Mouse (Mus musculus) forebrain, embryonic 16.5 days (tissue): ENCODE data around the gene Defb45. TPM values are rescaled to one million over a fixed set of nuclear protein-coding genes. Genes with fewer than 3 reads are reported as not detected.

ENCODE experiments used
- ATAC-seq: fragments of 200-750 bp; cut with Nextera tagmentation; 2 replicates; pipeline ENCODE4 v1.8.0; 2017; ENCODE audit warnings: mild to moderate bottlenecking, moderate library complexity
- H3K27ac ChIP-seq: fragments of 300-500 bp; sonication (generic); 2 replicates; pipeline ENCODE4 v1.5.1; 2014; ENCODE audit warnings: low read length, control low read depth
- H3K27me3 ChIP-seq: fragments of 300-500 bp; sonication (generic); replicated peaks from 2 replicates; pipeline ENCODE4 v1.6.1; 2014; ENCODE audit warnings: low read length; ENCODE audit not compliant: control insufficient read depth, insufficient read depth
- H3K36me3 ChIP-seq: fragments of 300-500 bp; sonication (generic); 2 replicates; pipeline ENCODE4 v1.6.1; 2014; ENCODE audit not compliant: control insufficient read depth, insufficient read depth
- H3K4me1 ChIP-seq: fragments of 300-500 bp; sonication (generic); replicated peaks from 2 replicates; pipeline ENCODE4 v1.6.1; 2014; ENCODE audit warnings: low read length; ENCODE audit not compliant: control insufficient read depth, insufficient read depth
- H3K4me2 ChIP-seq: fragments of 300-500 bp; sonication (generic); 2 replicates; pipeline ENCODE4 v1.6.1; 2014; ENCODE audit warnings: mild to moderate bottlenecking, low read length, control low read depth
- H3K4me3 ChIP-seq: fragments of 300-500 bp; sonication (generic); replicated peaks from 2 replicates; pipeline ENCODE4 v1.5.1; 2014; ENCODE audit warnings: mild to moderate bottlenecking, low read length, control low read depth
- H3K9ac ChIP-seq: fragments of 300-500 bp; sonication (generic); replicated peaks from 2 replicates; pipeline ENCODE4 v1.6.1; 2014; ENCODE audit warnings: low read depth, low read length, control low read depth
- H3K9me3 ChIP-seq: fragments of 300-500 bp; sonication (generic); 2 replicates; pipeline ENCODE4 v1.6.1; 2016; ENCODE audit warnings: low read length; ENCODE audit not compliant: control insufficient read depth
- WGBS: fragments of 180-500 bp; shearing (Covaris S2); extraction: QIAGEN DNeasy Blood & Tissue Kit; methylation state at CpG from one replicate; pipeline ENCODE4 v1.1.7; 2014; 5-methylcytosine and 5-hydroxymethylcytosine counted together
- polyA plus RNA-seq: library from polyadenylated mRNA; unstranded; fragments of >200 nt; fragmentation: Nextera tagmentation; extraction: Ambion mirVana; gene quantifications from 2 replicates; pipeline ENCODE4 v1.2.1, GENCODE M21; 2015

The Defb45 gene
- polyA plus RNA-seq, 1 experiment from 2014 or later = not detected

GRCm38 (mm10) chr2:152588450-152588849 lies 10.7 kb downstream of the Defb45 start:
- H3K27me3 ChIP-seq = no peaks in the 10 kb centered on the region
- no peaks in the 10 kb centered on the region for H3K36me3 ChIP-seq
- H3K4me2 ChIP-seq = no peak overlapping the region
- WGBS = 28% methylated on average over 2 of the region's 2 CpGs
- no peaks in the 10 kb centered on the region for H3K4me1 ChIP-seq
- no peak for ATAC-seq
- no peaks in the 10 kb centered on the region for H3K9me3 ChIP-seq
- no peak overlapping the region for H3K9ac ChIP-seq
- H3K4me3 ChIP-seq = no peak overlapping the region
- H3K27ac ChIP-seq = no peak overlapping the region

- no peaks in the 10 kb centered on the region for H3K27me3 ChIP-seq
- H3K9ac ChIP-seq = no peak overlapping the region
- H3K36me3 ChIP-seq = no peaks in the 10 kb centered on the region
- no peak overlapping the region for H3K4me3 ChIP-seq
- H3K27ac ChIP-seq = no peak overlapping the region
- H3K9me3 ChIP-seq = no peaks in the 10 kb centered on the region
- 81% methylated on average over 4 of the region's 4 CpGs for WGBS
- no peak overlapping the region for H3K4me2 ChIP-seq
- ATAC-seq = no peak
- no peaks in the 10 kb centered on the region for H3K4me1 ChIP-seq
Observed at GRCm38 (mm10) chr2:152586926-152587560, 12.2 kb downstream of the Defb45 start.

- H3K9ac ChIP-seq = no peak overlapping the region
- 91% methylated on average over 11 of the region's 11 CpGs for WGBS
- no peaks in the 10 kb centered on the region for H3K9me3 ChIP-seq
- ATAC-seq = no peak
- H3K27me3 ChIP-seq = no peaks in the 10 kb centered on the region
- H3K4me1 ChIP-seq = no peaks in the 10 kb centered on the region
- no peaks in the 10 kb centered on the region for H3K36me3 ChIP-seq
- H3K27ac ChIP-seq = no peak overlapping the region
- no peak overlapping the region for H3K4me3 ChIP-seq
- no peak overlapping the region for H3K4me2 ChIP-seq
Observed at GRCm38 (mm10) chr2:152580612-152581011, 18.6 kb downstream of the Defb45 start.

GRCm38 (mm10) chr2:152580107-152580506 lies 19.1 kb downstream of the Defb45 start, which contains the start of gene Defb19:
Defb19 (minus strand) TSS chr2:152580312.
- H3K27ac ChIP-seq = no peak within 1 kb of the TSS
- 79% methylated on average over 7 of the region's 7 CpGs for WGBS
- no peaks in the 10 kb centered on the region for H3K9me3 ChIP-seq
- no peak within 1 kb of the TSS for H3K4me3 ChIP-seq
- ATAC-seq = no peak
- H3K4me2 ChIP-seq = no peak within 1 kb of the TSS
- H3K4me1 ChIP-seq = no peaks in the 10 kb centered on the region
- H3K9ac ChIP-seq = no peak within 1 kb of the TSS
- no peaks in the 10 kb centered on the region for H3K27me3 ChIP-seq
- H3K36me3 ChIP-seq = no peaks in the 10 kb centered on the region

- 88% methylated on average over 8 of the region's 8 CpGs for WGBS
- no peak for ATAC-seq
- Histone ChIP-seq H3K4me2 (no peak overlapping the region), H3K9ac (no peak overlapping the region), H3K4me3 (no peak overlapping the region), H3K27me3 (no peaks in the 10 kb centered on the region), H3K4me1 (no peaks in the 10 kb centered on the region), H3K9me3 (no peaks in the 10 kb centered on the region), H3K27ac (no peak overlapping the region), H3K36me3 (no peaks in the 10 kb centered on the region)
Observed at GRCm38 (mm10) chr2:152573484-152573883, 25.7 kb downstream of the Defb45 start.

- Histone ChIP-seq H3K4me1 (no peaks in the 10 kb centered on the region), H3K4me3 (no peak within 1 kb of the TSS), H3K27me3 (no peaks in the 10 kb centered on the region), H3K9ac (no peak within 1 kb of the TSS), H3K27ac (no peak within 1 kb of the TSS), H3K4me2 (no peak within 1 kb of the TSS), H3K36me3 (no peaks in the 10 kb centered on the region), H3K9me3 (no peaks in the 10 kb centered on the region)
- 64% methylated on average over 11 of the region's 11 CpGs for WGBS
- ATAC-seq = no peak
Observed at GRCm38 (mm10) chr2:152572114-152572794, 26.9 kb downstream of the Defb45 start, which contains the start of gene Defb21. Defb21 (plus strand) TSS chr2:152572744.

- no peak overlapping the region for H3K9ac ChIP-seq
- H3K27ac ChIP-seq = no peak overlapping the region
- no peaks in the 10 kb centered on the region for H3K9me3 ChIP-seq
- H3K4me3 ChIP-seq = no peak overlapping the region
- no peaks in the 10 kb centered on the region for H3K4me1 ChIP-seq
- 82% methylated on average over 6 of the region's 6 CpGs for WGBS
- ATAC-seq = no peak
- no peaks in the 10 kb centered on the region for H3K27me3 ChIP-seq
- H3K36me3 ChIP-seq = no peaks in the 10 kb centered on the region
- no peak overlapping the region for H3K4me2 ChIP-seq
Observed at GRCm38 (mm10) chr2:152570313-152570712, 28.9 kb downstream of the Defb45 start.

GRCm38 (mm10) chr2:152569881-152570280 lies 29.3 kb downstream of the Defb45 start:
- no peak overlapping the region for H3K4me3 ChIP-seq
- H3K4me2 ChIP-seq = no peak overlapping the region
- no peaks in the 10 kb centered on the region for H3K9me3 ChIP-seq
- 77% methylated on average over 4 of the region's 4 CpGs for WGBS
- H3K27me3 ChIP-seq = no peaks in the 10 kb centered on the region
- no peaks in the 10 kb centered on the region for H3K4me1 ChIP-seq
- H3K27ac ChIP-seq = no peak overlapping the region
- no peak overlapping the region for H3K9ac ChIP-seq
- H3K36me3 ChIP-seq = no peaks in the 10 kb centered on the region
- no peak for ATAC-seq

- no peak within 1 kb of the TSS for H3K27ac ChIP-seq
- ATAC-seq = no peak
- H3K9me3 ChIP-seq = no peaks in the 10 kb centered on the region
- H3K36me3 ChIP-seq = no peaks in the 10 kb centered on the region
- 74% methylated on average over 5 of the region's 5 CpGs for WGBS
- no peak within 1 kb of the TSS for H3K4me3 ChIP-seq
- no peaks in the 10 kb centered on the region for H3K4me1 ChIP-seq
- no peak within 1 kb of the TSS for H3K4me2 ChIP-seq
- H3K27me3 ChIP-seq = no peaks in the 10 kb centered on the region
- no peak within 1 kb of the TSS for H3K9ac ChIP-seq
Observed at GRCm38 (mm10) chr2:152569038-152569437, 30.2 kb downstream of the Defb45 start, which contains the start of gene Gm17416. Gm17416 (plus strand) TSS chr2:152569338.
